Mouse (Mus musculus): ENCODE results near the gene Ndufa4. TPM values are rescaled to one million over a fixed set of nuclear protein-coding genes. Genes with fewer than 3 reads are reported as not detected.
"Not testable (repeated sequence)": the region's sequence is repeated elsewhere in the genome, so short reads cannot be mapped to it uniquely, and the experiment has no call there.

Gene Ndufa4
- polyA plus RNA-seq, 1 experiment from 2014 or later = 1,060 TPM

- H3K4me1 ChIP-seq (ENCODE audit: control insufficient read depth, insufficient read depth, low read length) = peaks cover 15% of the 10 kb centered on the region; the same call in 1 of the 2 replicates
- no peaks in the 10 kb centered on the region for H3K9me3 ChIP-seq (replicated peaks; ENCODE audit: control insufficient read depth, low read length)
- H3K27me3 ChIP-seq (ENCODE audit: control insufficient read depth, insufficient read depth, low read length) = no peaks in the 10 kb centered on the region
- H3K36me3 ChIP-seq (ENCODE audit: control insufficient read depth, insufficient read depth, low read length) = peaks cover 13% of the 10 kb centered on the region
- H3K4me3 ChIP-seq (replicated peaks; ENCODE audit: low read length) = peak overlapping the region; percentile 97
- H3K9ac ChIP-seq (ENCODE audit: low read length) = peak overlapping the region; percentile 91
- H3K27ac ChIP-seq (ENCODE audit: low read length) = peak overlapping the region; percentile 89
- H3K4me2 ChIP-seq (ENCODE audit: low read depth, low read length) = peak overlapping the region; percentile 80
- 0 out of 2 replicates have a peak, but pooled peaks have one; percentile 18 for ATAC-seq (ENCODE audit: insufficient read depth, low FRiP score)
- WGBS = under 1% methylated on average over 5 of the region's 5 CpGs
These were observed 418 bp downstream of the Ndufa4 start for GRCm38 (mm10) chr6:11906890-11907268.

GRCm38 (mm10) chr6:11900809-11901310 lies 6.4 kb downstream of the Ndufa4 start:
- H3K27me3 ChIP-seq (ENCODE audit: control insufficient read depth, insufficient read depth, low read length) = no peaks in the 10 kb centered on the region
- H3K9ac ChIP-seq (ENCODE audit: low read length) = no peak overlapping the region
- H3K27ac ChIP-seq (ENCODE audit: low read length) = no peak overlapping the region
- WGBS = 67% methylated on average over 4 of the region's 4 CpGs
- no peak overlapping the region for H3K4me2 ChIP-seq (ENCODE audit: low read depth, low read length)
- no peak for ATAC-seq (ENCODE audit: insufficient read depth, low FRiP score)
- no peaks in the 10 kb centered on the region for H3K9me3 ChIP-seq (replicated peaks; ENCODE audit: control insufficient read depth, low read length)
- H3K36me3 ChIP-seq (ENCODE audit: control insufficient read depth, insufficient read depth, low read length) = peaks cover 17% of the 10 kb centered on the region
- peaks cover 5% of the 10 kb centered on the region; the same call in 1 of the 2 replicates for H3K4me1 ChIP-seq (ENCODE audit: control insufficient read depth, insufficient read depth, low read length)
- H3K4me3 ChIP-seq (replicated peaks; ENCODE audit: low read length) = no peak overlapping the region

- H3K9me3 ChIP-seq (replicated peaks; ENCODE audit: control insufficient read depth, low read length); H3K4me1 ChIP-seq (ENCODE audit: control insufficient read depth, insufficient read depth, low read length); H3K9ac ChIP-seq (ENCODE audit: low read length); H3K36me3 ChIP-seq (ENCODE audit: control insufficient read depth, insufficient read depth, low read length); H3K4me2 ChIP-seq (ENCODE audit: low read depth, low read length); H3K27me3 ChIP-seq (ENCODE audit: control insufficient read depth, insufficient read depth, low read length); H3K4me3 ChIP-seq (replicated peaks; ENCODE audit: low read length); H3K27ac ChIP-seq (ENCODE audit: low read length); ATAC-seq (ENCODE audit: insufficient read depth, low FRiP score): not testable (repeated sequence)
- no CpG with 5 or more reads among the region's 2 CpGs for WGBS
These were observed 31.9 kb downstream of the Ndufa4 start for GRCm38 (mm10) chr6:11875364-11875763.

Other genes with a start within 250 kb of the Ndufa4 start
- gene Phf14, start 312 bp upstream of the Ndufa4 start, polyA plus RNA-seq (2015; fragmentation: Nextera tagmentation; extraction: Ambion mirVana) = 44.0 and 52.9 TPM in 2 replicates

Data from stomach, embryonic 16.5 days (tissue).